Mouse (Mus musculus): Measurements from ENCODE around the gene Nutf2-ps1. TPM values are rescaled to one million over a fixed set of nuclear protein-coding genes. Genes with fewer than 3 reads are reported as not detected.

Nutf2-ps1 gene
- total and polyA plus RNA-seq, 3 experiments: 50.8 to 509 (median 220) TPM

GRCm38 (mm10) chr19:53556841-53557240 is 32.0 kb downstream of the Nutf2-ps1 start:
- Histone ChIP-seq H3K4me3 (replicated peaks in 1 of 3; ENCODE audit: low read depth in 2 of 3, low read length in 2 of 3, poor library complexity in 1 of 3) (no peak overlapping the region), H3K9me3 (replicated peaks; ENCODE audit: low read length) (peaks cover 6% of the 10 kb centered on the region)
- dilution Hi-C loops (cut with MboI; ENCODE audit: extremely low pct_ligation_motif_present, extremely low pct_unique_long_range_greater_than_20kb, low sequenced_read_pairs): no loop called here

DNA sequence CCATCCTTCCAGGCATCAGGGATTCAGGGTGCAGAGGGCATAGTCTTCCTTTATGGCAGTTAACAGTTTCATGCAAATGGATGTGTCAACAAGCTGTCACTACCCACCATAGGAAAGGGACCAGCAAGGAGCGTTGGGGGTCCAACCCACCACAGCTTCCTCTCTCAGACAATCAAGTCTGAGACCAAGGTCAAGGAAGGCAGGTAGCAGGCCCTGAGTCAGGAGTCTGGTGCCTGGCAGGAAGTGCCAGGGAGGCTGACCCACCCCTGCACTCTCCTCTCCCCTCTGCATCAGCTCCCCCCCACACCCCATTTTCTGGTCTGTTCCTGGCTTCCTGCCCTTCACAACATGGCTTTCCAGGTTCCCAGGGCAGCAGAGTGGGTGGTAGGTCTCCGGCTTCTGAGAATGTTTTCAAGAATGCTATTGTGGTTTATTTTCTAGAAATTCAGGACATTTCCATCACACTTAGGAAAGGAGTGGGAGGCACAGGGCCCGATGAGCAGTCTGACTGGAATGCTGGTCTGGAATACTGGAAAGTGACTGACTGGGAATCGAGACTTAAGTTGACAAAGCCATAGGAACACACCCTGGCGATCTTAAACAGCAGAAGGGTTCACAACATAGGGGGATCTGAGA is 33.8 kb downstream of the Nutf2-ps1 start:
- H3K27ac ChIP-seq (ENCODE audit: insufficient read depth, low read depth): no peak overlapping the region
- H3K4me1 ChIP-seq (ENCODE audit: control insufficient read depth in 1 of 2, insufficient read depth in 2 of 2): peaks cover 8 to 20% of the 10 kb centered on the region in 2 experiments
- no peaks in the 10 kb centered on the region for H3K9me3 ChIP-seq (replicated peaks; ENCODE audit: low read length)
- TF ChIP-seq MAZ (IDR thresholded peaks at IDR 0.05; ENCODE audit: low read depth, low read length) (no peak), SIN3A (IDR thresholded peaks at IDR 0.05; ENCODE audit: low read length) (no peak), ZNF384 (IDR thresholded peaks at IDR 0.05; ENCODE audit: low read depth, low read length) (no peak), USF1 (IDR thresholded peaks at IDR 0.05; ENCODE audit: low read depth, low read length) (no peak), GABPA (IDR thresholded peaks at IDR 0.05; ENCODE audit: insufficient replicate concordance, low read depth, low read length) (no peak), USF2 (conservative IDR thresholded peaks at IDR 0.05; ENCODE audit: low read depth, low read length) (no peak), CHD2 (IDR thresholded peaks at IDR 0.05; ENCODE audit: low read length) (no peak)
- H3K9ac ChIP-seq (ENCODE audit: insufficient read depth, low read depth): no peak overlapping the region
- no peak for DNase-seq (ENCODE audit: extremely low read depth)
- H3K4me2 ChIP-seq (ENCODE audit: insufficient read depth, low read depth, poor library complexity, severe bottlenecking): no peak overlapping the region
- no peak overlapping the region for H3K4me3 ChIP-seq (replicated peaks in 1 of 3; ENCODE audit: low read depth in 2 of 3, low read length in 2 of 3, poor library complexity in 1 of 3)
- in situ Hi-C loops (cut with MboI; ENCODE audit: low pct_ligation_motif_present, low pct_unique_long_range_greater_than_20kb, low sequenced_read_pairs) (no loop called here), dilution Hi-C loops (cut with MboI; ENCODE audit: extremely low pct_ligation_motif_present, extremely low pct_unique_long_range_greater_than_20kb, low sequenced_read_pairs) (no loop called here)
- no peaks in the 10 kb centered on the region for H3K36me3 ChIP-seq (replicated peaks in 1 of 2; ENCODE audit: control insufficient read depth in 1 of 2, insufficient read depth in 1 of 2, low read length in 1 of 2)
- no peaks in the 10 kb centered on the region for H3K79me2 ChIP-seq (replicated peaks; ENCODE audit: control insufficient read depth, extremely low read depth, insufficient read depth, poor library complexity, severe bottlenecking)
- no peaks in the 10 kb centered on the region for H3K27me3 ChIP-seq (replicated peaks)

More at GRCm38 (mm10) chr19:53556841-53557240, 32.0 kb downstream of the Nutf2-ps1 start:
- Histone ChIP-seq H3K4me2 (ENCODE audit: insufficient read depth, low read depth, poor library complexity, severe bottlenecking) (no peak overlapping the region), H3K79me2 (replicated peaks; ENCODE audit: control insufficient read depth, extremely low read depth, insufficient read depth, poor library complexity, severe bottlenecking) (no peaks in the 10 kb centered on the region), H3K36me3 (replicated peaks in 1 of 2; ENCODE audit: control insufficient read depth in 1 of 2, insufficient read depth in 1 of 2, low read length in 1 of 2) (no peaks in the 10 kb centered on the region), H3K4me1 (ENCODE audit: control insufficient read depth in 1 of 2, insufficient read depth in 2 of 2) (peaks cover 8 to 20% of the 10 kb centered on the region in 2 experiments), H3K9ac (ENCODE audit: insufficient read depth, low read depth) (no peak overlapping the region), H3K27me3 (replicated peaks) (no peaks in the 10 kb centered on the region), H3K27ac (ENCODE audit: insufficient read depth, low read depth) (no peak overlapping the region)
- in situ Hi-C loops (cut with MboI; ENCODE audit: low pct_ligation_motif_present, low pct_unique_long_range_greater_than_20kb, low sequenced_read_pairs): no loop called here
- TF ChIP-seq ZMIZ1 (IDR thresholded peaks at IDR 0.05; ENCODE audit: low read depth, low read length) (no peak), EP300 (IDR thresholded peaks at IDR 0.05; ENCODE audit: low read length) (no peak), ELF1 (IDR thresholded peaks at IDR 0.05; ENCODE audit: low read depth, low read length) (no peak), POLR2A (IDR thresholded peaks at IDR 0.05; ENCODE audit: low read depth, low read length) (no peak), MAZ (IDR thresholded peaks at IDR 0.05; ENCODE audit: low read depth, low read length) (no peak), MAFK (IDR thresholded peaks at IDR 0.05; ENCODE audit: insufficient replicate concordance, low read length) (no peak), SMC3 (IDR thresholded peaks at IDR 0.05; ENCODE audit: low read depth, low read length) (no peak), USF1 (IDR thresholded peaks at IDR 0.05; ENCODE audit: low read depth, low read length) (no peak), JUN (IDR thresholded peaks at IDR 0.05; ENCODE audit: insufficient read depth, low read depth, low read length) (no peak), USF2 (conservative IDR thresholded peaks at IDR 0.05; ENCODE audit: low read depth, low read length) (no peak), PAX5 (IDR thresholded peaks at IDR 0.05; ENCODE audit: low read length) (no peak), MYC (IDR thresholded peaks at IDR 0.05; ENCODE audit: low read depth, low read length) (no peak), GABPA (IDR thresholded peaks at IDR 0.05; ENCODE audit: insufficient replicate concordance, low read depth, low read length) (no peak), NELFE (IDR thresholded peaks at IDR 0.05; ENCODE audit: low read depth, low read length) (no peak), CTCF (conservative IDR thresholded peaks at IDR 0.05 in 1 of 2, IDR thresholded peaks at IDR 0.05 in 1 of 2; ENCODE audit: low read depth in 2 of 2, low read length in 2 of 2) (no peak), TBP (conservative IDR thresholded peaks at IDR 0.05; ENCODE audit: low read depth, low read length) (no peak), BHLHE40 (IDR thresholded peaks at IDR 0.05; ENCODE audit: low read depth, low read length) (no peak), RCOR1 (conservative IDR thresholded peaks at IDR 0.05; ENCODE audit: low read depth, low read length) (no peak), POLR2AphosphoS2 (IDR thresholded peaks at IDR 0.05; ENCODE audit: low read depth, low read length) (no peak), ZNF384 (IDR thresholded peaks at IDR 0.05; ENCODE audit: low read depth, low read length) (no peak)
- no peak for DNase-seq (ENCODE audit: extremely low read depth)
